Mouse (Mus musculus): ENCODE measurements around the gene Krtap3-2. TPM values are rescaled to one million over a fixed set of nuclear protein-coding genes. Genes with fewer than 3 reads are reported as not detected.
"Not testable (repeated sequence)": the region's sequence is repeated elsewhere in the genome, so short reads cannot be mapped to it uniquely, and the experiment has no call there.

Gene Krtap3-2
- not detected in 2 replicates for polyA plus RNA-seq (2015; fragmentation: Nextera tagmentation; extraction: Ambion mirVana)

DNA sequence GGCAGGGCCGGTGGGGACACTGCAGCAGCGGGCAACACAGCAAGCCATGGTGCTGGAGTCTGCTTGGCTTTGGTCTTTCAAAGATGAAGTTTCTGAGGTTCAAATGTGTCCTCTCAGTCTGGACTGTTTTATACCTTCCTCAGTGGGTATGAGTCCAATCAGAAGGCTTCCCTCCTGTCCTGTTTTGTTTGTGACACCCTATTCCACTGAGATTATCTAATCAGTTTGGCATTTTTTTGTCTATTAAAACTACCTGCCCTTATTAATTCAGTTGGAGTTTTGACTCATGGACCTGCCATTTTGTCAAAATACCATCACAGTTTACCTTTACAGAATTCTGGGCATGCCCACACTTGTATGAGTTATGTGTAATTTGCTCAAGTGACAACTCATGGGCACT is at the start of gene Krtap3-2:
Gene Krtap3-2, minus strand, starts transcription at position 101 of the 400 bp plus-strand sequence.
- H3K9me3 ChIP-seq (replicated peaks), result no peaks in the 10 kb centered on the region
- no peaks in the 10 kb centered on the region for H3K36me3 ChIP-seq
- no peak within 1 kb of the TSS for H3K4me2 ChIP-seq
- WGBS (ENCODE audit: insufficient replicate concordance), result 53% methylated on average over 2 of the region's 2 CpGs
- DNase-seq (no peak), ATAC-seq (ENCODE audit: low read depth) (no peak)
- H3K9ac ChIP-seq, result no peak within 1 kb of the TSS
- no peaks in the 10 kb centered on the region for H3K4me1 ChIP-seq (replicated peaks)
- H3K4me3 ChIP-seq (replicated peaks), result no peak within 1 kb of the TSS
- no peaks in the 10 kb centered on the region for H3K27me3 ChIP-seq
- H3K27ac ChIP-seq, result no peak within 1 kb of the TSS

DNA sequence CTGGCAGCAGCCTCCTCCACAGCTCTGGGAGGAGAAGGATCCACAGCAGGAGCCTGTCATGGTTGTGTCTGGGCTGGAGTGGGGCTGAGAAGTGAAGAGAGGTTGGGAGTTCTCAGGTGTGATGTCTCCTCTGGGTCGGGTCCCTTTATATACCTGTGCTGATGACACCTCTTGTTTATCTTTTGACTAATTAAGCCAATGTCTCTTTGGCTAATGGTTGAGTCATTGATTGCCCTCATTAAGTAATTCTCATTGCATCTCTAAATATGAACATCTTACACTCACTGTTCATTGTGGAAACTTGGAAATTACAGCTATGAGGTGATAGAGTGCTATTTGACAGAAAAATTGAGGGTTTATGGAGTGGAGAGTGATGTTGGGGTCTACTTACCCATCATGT is 46.6 kb upstream of the Krtap3-2 start, which contains the start of gene Gm11938:
Gene Gm11938, minus strand, starts transcription at position 101 of the 400 bp plus-strand sequence.
- H3K4me1 ChIP-seq (replicated peaks); H3K27me3 ChIP-seq; H3K9me3 ChIP-seq (replicated peaks); H3K4me2 ChIP-seq; DNase-seq; H3K27ac ChIP-seq; H3K9ac ChIP-seq; ATAC-seq (ENCODE audit: low read depth); H3K4me3 ChIP-seq (replicated peaks); H3K36me3 ChIP-seq: not testable (repeated sequence)
- WGBS (ENCODE audit: insufficient replicate concordance), result 35% methylated on average over 1 of the region's 1 CpGs

DNA sequence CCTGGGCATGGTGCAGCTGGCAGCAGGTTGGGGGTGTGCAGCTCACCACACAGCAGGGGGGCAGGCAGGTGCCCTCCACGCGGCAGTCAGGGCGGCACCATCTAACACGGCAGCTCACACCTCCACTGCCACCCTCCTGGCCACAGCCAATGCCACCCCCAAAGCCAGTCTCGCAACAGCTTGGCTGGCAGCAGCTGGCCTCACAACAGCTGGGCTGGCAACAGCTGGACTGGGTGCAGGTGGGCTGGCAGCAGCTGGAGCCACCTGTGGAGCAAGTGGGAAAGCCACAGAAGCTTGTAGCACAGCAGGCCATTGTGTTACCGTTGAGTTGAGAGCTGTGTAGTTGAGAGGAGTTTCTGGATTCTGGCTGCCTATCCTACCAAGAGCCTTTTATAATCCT is 41.1 kb upstream of the Krtap3-2 start, which contains the start of gene Krtap9-3:
Gene Krtap9-3, minus strand, starts transcription at position 364 of the 400 bp plus-strand sequence.
- DNase-seq; H3K4me2 ChIP-seq; H3K9me3 ChIP-seq (replicated peaks); H3K4me3 ChIP-seq (replicated peaks); H3K27ac ChIP-seq; H3K9ac ChIP-seq; H3K27me3 ChIP-seq; H3K4me1 ChIP-seq (replicated peaks); ATAC-seq (ENCODE audit: low read depth); H3K36me3 ChIP-seq: not testable (repeated sequence)
- WGBS (ENCODE audit: insufficient replicate concordance), result 67% methylated on average over 6 of the region's 6 CpGs

DNA sequence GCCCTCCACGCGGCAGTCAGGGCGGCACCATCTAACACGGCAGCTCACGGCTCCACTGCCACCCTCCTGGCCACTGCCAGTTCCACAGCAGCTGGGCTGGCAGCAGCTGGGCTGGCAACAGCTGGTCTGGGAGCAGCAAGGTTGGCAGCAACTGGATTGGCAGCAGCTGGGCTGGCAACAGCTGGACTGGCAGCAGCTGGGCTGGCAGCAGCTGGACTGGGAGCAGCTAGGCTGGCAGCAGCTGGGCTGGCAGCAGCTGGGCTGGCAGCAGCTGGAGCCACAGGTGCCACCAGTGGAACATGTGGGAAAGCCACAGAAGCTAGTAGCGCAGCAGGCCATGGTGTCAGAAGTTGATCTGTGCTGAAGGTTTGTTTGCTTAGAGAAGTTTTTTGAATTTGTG is 34.3 kb upstream of the Krtap3-2 start, which contains the start of gene Krtap1-3:
Gene Krtap1-3, minus strand, starts transcription at position 359 of the 400 bp plus-strand sequence.
- DNase-seq, result no peak
- no peak for ATAC-seq (ENCODE audit: low read depth)
- WGBS (ENCODE audit: insufficient replicate concordance), result 75% methylated on average over 6 of the region's 6 CpGs
- Histone ChIP-seq H3K36me3 (no peaks in the 10 kb centered on the region), H3K9ac (no peak within 1 kb of the TSS), H3K4me1 (replicated peaks) (no peaks in the 10 kb centered on the region), H3K27ac (no peak within 1 kb of the TSS), H3K9me3 (replicated peaks) (no peaks in the 10 kb centered on the region), H3K4me2 (no peak within 1 kb of the TSS), H3K4me3 (replicated peaks) (no peak within 1 kb of the TSS), H3K27me3 (no peaks in the 10 kb centered on the region)

DNA sequence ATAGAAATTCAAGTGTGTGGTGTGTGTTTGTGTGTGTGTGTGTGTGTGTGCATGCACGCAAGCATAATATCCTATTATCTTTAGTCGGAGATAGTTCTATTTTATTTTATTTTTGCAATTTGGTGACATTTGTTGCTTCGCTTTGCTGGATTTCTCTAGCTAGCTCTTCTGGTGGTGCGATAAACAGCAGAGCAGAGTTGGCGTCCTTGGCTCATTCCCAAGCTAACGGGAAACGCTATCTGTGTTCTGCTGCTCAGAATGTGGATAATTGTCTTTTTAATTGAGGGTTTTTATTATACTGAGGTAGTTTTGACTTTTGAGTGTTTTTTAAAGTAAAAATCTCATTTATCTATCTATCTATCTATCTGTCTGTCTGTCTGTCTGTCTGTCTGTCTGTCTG is 28.4 kb upstream of the Krtap3-2 start:
- no peak for ATAC-seq (ENCODE audit: low read depth)
- no peak overlapping the region for H3K9ac ChIP-seq
- 74% methylated on average over 7 of the region's 7 CpGs for WGBS (ENCODE audit: insufficient replicate concordance)
- no peaks in the 10 kb centered on the region for H3K9me3 ChIP-seq (replicated peaks)
- no peak overlapping the region for H3K4me2 ChIP-seq
- H3K36me3 ChIP-seq, result no peaks in the 10 kb centered on the region
- no peak overlapping the region for H3K4me3 ChIP-seq (replicated peaks)
- DNase-seq, result no peak
- H3K4me1 ChIP-seq (replicated peaks), result no peaks in the 10 kb centered on the region
- H3K27me3 ChIP-seq, result no peaks in the 10 kb centered on the region
- no peak overlapping the region for H3K27ac ChIP-seq

DNA sequence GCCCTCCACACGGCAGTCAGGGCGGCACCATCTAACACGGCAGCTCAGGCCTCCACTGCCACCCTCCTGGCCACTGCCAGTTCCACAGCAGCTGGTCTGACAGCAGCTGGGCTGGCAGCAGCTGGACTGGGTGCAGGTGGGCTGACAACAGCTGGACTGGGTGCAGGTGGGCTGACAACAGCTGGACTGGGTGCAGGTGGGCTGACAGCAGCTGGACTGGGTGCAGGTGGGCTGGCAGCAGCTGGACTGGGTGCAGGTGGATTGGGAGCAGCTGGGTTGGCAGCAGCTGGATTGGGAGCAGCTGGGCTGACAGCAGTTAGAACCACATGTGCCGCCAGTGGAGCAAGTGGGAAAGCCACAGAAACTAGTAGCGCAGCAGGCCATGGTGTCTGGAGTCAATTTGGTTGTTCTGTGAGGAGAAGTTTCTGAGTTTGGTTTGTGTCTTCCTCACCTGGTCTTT is 26.6 kb upstream of the Krtap3-2 start, which contains the start of gene Krtap1-4:
Gene Krtap1-4, minus strand, starts transcription at position 410 of the 460 bp plus-strand sequence.
- H3K4me1 ChIP-seq (replicated peaks), result no peaks in the 10 kb centered on the region
- no peaks in the 10 kb centered on the region for H3K27me3 ChIP-seq
- no peak within 1 kb of the TSS for H3K4me3 ChIP-seq (replicated peaks)
- H3K4me2 ChIP-seq, result no peak within 1 kb of the TSS
- WGBS (ENCODE audit: insufficient replicate concordance), result 62% methylated on average over 5 of the region's 5 CpGs
- no peaks in the 10 kb centered on the region for H3K36me3 ChIP-seq
- no peak within 1 kb of the TSS for H3K27ac ChIP-seq
- no peak within 1 kb of the TSS for H3K9ac ChIP-seq
- ATAC-seq (ENCODE audit: low read depth) (no peak), DNase-seq (no peak)
- no peaks in the 10 kb centered on the region for H3K9me3 ChIP-seq (replicated peaks)

DNA sequence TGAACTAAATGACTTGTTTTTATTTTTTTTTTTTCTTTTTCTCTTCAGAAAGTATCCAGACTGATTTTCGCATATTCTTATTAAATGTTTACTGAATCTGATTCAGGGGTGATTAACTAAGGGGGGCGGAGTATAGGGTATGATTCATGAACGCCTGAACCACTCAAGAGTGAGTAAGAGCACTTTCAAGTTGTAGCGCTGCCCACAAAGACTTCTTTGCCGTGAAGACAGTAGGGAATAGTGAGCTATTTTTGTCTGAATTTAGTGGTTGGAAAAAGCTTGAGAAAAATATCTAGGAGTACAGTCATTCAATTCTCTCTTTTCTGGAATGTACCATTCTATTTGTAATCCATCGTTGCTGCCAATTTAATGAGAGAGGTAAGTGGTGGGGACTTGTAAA is 24.9 kb upstream of the Krtap3-2 start:
- H3K36me3 ChIP-seq, result no peaks in the 10 kb centered on the region
- H3K4me3 ChIP-seq (replicated peaks), result no peak overlapping the region
- no peak overlapping the region for H3K4me2 ChIP-seq
- H3K4me1 ChIP-seq (replicated peaks), result no peaks in the 10 kb centered on the region
- DNase-seq (no peak), ATAC-seq (ENCODE audit: low read depth) (no peak)
- no peak overlapping the region for H3K27ac ChIP-seq
- no peaks in the 10 kb centered on the region for H3K27me3 ChIP-seq
- 63% methylated on average over 6 of the region's 6 CpGs for WGBS (ENCODE audit: insufficient replicate concordance)
- H3K9ac ChIP-seq, result no peak overlapping the region
- no peaks in the 10 kb centered on the region for H3K9me3 ChIP-seq (replicated peaks)

DNA sequence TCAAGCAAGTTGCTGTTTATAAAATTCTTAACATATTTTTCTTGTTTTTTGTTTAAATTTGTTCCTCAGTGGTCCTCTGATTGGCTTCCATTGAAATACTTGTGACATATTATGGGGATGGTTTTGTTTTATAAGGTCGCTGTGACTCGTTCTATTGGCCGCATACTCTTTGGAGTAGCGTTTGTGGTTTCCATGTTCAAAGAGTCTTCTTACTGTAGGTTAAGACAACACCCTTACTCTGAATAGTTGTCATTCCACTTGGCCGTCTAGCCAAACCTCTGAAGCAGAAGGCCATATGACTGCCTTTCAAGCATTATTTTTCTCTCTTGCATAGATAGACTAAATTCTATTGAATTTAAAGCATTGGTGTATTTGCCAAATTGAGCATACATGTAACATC is 24.4 kb upstream of the Krtap3-2 start:
- no peaks in the 10 kb centered on the region for H3K36me3 ChIP-seq
- no peaks in the 10 kb centered on the region for H3K27me3 ChIP-seq
- H3K27ac ChIP-seq, result no peak overlapping the region
- ATAC-seq (ENCODE audit: low read depth) (no peak), DNase-seq (no peak)
- no peak overlapping the region for H3K4me2 ChIP-seq
- no peaks in the 10 kb centered on the region for H3K9me3 ChIP-seq (replicated peaks)
- no peaks in the 10 kb centered on the region for H3K4me1 ChIP-seq (replicated peaks)
- no peak overlapping the region for H3K9ac ChIP-seq
- WGBS (ENCODE audit: insufficient replicate concordance), result 72% methylated on average over 5 of the region's 5 CpGs
- H3K4me3 ChIP-seq (replicated peaks), result no peak overlapping the region

DNA sequence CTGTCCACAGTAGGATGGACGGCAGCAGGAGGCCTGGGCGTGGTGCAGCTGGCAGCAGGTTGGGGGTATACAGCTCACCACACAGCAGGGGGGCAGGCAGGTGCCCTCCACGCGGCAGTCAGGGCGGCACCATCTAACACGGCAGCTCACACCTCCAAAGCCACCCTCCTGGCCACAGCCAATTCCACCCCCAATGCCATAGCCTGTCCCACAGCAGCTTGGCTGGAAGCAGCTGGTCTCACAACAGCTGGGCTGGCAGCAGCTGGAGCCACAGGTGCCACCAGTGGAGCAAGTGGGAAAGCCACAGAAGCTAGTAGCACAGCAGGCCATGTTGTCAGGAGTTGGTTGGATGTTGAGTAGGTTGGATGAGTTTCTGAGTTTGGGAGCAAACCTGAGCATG is 24.0 kb upstream of the Krtap3-2 start, which contains the start of gene Krtap1-5:
Gene Krtap1-5, minus strand, starts transcription at position 381 of the 400 bp plus-strand sequence.
- H3K27ac ChIP-seq, result no peak within 1 kb of the TSS
- DNase-seq (no peak), ATAC-seq (ENCODE audit: low read depth) (no peak)
- no peak within 1 kb of the TSS for H3K9ac ChIP-seq
- no peaks in the 10 kb centered on the region for H3K9me3 ChIP-seq (replicated peaks)
- no peaks in the 10 kb centered on the region for H3K4me1 ChIP-seq (replicated peaks)
- H3K36me3 ChIP-seq, result no peaks in the 10 kb centered on the region
- H3K4me3 ChIP-seq (replicated peaks), result no peak within 1 kb of the TSS
- WGBS (ENCODE audit: insufficient replicate concordance), result 72% methylated on average over 6 of the region's 6 CpGs
- no peak within 1 kb of the TSS for H3K4me2 ChIP-seq
- no peaks in the 10 kb centered on the region for H3K27me3 ChIP-seq

DNA sequence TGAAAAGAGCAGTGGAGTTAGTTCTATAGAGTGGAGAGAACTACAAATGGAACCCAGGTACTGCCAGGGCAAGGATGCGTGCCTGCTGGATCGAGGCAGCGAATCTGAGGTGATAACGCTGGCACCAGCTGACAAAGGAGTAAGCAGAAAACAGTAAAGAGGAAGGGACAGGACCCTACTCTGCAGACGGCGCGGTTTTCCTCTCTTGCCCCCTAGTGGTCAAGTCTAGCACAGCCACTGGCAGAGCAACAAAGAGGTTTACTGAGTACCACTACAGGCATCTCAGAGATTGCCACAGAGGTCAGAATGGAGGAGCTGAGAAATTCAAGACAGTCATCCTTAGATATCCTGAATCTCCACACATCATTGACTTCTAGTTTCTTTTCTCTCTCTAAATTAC is 17.5 kb upstream of the Krtap3-2 start:
- no peak overlapping the region for H3K4me2 ChIP-seq
- ATAC-seq (ENCODE audit: low read depth), result no peak
- H3K27me3 ChIP-seq, result no peaks in the 10 kb centered on the region
- WGBS (ENCODE audit: insufficient replicate concordance), result 5% methylated on average over 7 of the region's 7 CpGs
- H3K4me1 ChIP-seq (replicated peaks), result no peaks in the 10 kb centered on the region
- peak; percentile 9 for DNase-seq
- no peaks in the 10 kb centered on the region for H3K36me3 ChIP-seq
- H3K9me3 ChIP-seq (replicated peaks), result no peaks in the 10 kb centered on the region
- H3K9ac ChIP-seq, result no peak overlapping the region
- no peak overlapping the region for H3K27ac ChIP-seq
- no peak overlapping the region for H3K4me3 ChIP-seq (replicated peaks)

DNA sequence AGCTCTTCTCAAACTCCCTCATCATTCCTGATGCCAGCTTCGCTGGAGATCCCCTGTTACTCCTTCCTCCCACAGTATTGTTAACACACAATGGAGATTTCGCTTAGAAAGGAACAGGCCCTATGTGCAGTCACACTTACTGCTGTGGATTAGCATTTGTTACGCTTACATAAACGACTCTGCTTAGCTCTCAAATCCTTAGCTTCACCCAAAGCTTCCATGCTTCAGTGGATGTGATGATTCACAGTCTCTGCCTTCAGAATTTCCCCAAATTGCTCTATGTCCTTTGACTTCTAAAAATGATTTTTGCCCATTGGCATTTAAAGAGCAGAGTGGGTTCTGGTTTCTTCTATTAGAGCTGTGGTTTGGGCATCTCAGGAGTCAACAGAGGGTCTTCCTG is 16.5 kb upstream of the Krtap3-2 start:
- no peaks in the 10 kb centered on the region for H3K9me3 ChIP-seq (replicated peaks)
- no peak overlapping the region for H3K9ac ChIP-seq
- WGBS (ENCODE audit: insufficient replicate concordance), result 60% methylated on average over 4 of the region's 4 CpGs
- DNase-seq (no peak), ATAC-seq (ENCODE audit: low read depth) (no peak)
- H3K4me3 ChIP-seq (replicated peaks), result no peak overlapping the region
- H3K27me3 ChIP-seq, result no peaks in the 10 kb centered on the region
- H3K27ac ChIP-seq, result no peak overlapping the region
- no peaks in the 10 kb centered on the region for H3K36me3 ChIP-seq
- no peaks in the 10 kb centered on the region for H3K4me1 ChIP-seq (replicated peaks)
- no peak overlapping the region for H3K4me2 ChIP-seq

DNA sequence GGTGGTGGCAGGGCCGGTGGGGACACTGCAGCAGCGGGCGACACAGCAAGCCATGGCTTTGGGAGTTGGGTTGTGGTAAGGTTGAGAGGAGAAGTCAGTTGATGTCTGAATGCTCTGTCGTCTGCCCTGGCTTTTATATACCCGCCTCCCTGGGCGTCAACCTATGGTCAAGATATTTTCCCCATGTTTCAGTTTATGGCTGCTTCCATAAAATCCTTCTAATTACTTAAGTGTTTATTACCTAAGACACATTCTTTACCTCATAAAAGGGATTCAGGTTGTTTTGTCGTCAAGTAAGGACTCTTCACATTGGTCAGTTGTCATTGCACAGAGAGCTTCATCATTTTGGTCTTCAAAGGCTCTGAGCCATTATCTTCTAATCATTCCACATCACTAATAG is 9.9 kb upstream of the Krtap3-2 start, which contains the start of gene Krtap3-1:
Gene Krtap3-1, minus strand, starts transcription at position 101 of the 400 bp plus-strand sequence.
- 77% methylated on average over 7 of the region's 7 CpGs for WGBS (ENCODE audit: insufficient replicate concordance)

More for the DNA sequence above, 9.9 kb upstream of the Krtap3-2 start, which contains the start of gene Krtap3-1:
- no peak within 1 kb of the TSS for H3K4me3 ChIP-seq (replicated peaks)
- no peak within 1 kb of the TSS for H3K9ac ChIP-seq
- no peak within 1 kb of the TSS for H3K27ac ChIP-seq
- ATAC-seq (ENCODE audit: low read depth) (no peak), DNase-seq (no peak)
- no peaks in the 10 kb centered on the region for H3K9me3 ChIP-seq (replicated peaks)
- no peaks in the 10 kb centered on the region for H3K27me3 ChIP-seq
- no peak within 1 kb of the TSS for H3K4me2 ChIP-seq
- no peaks in the 10 kb centered on the region for H3K36me3 ChIP-seq
- no peaks in the 10 kb centered on the region for H3K4me1 ChIP-seq (replicated peaks)

All from liver, embryonic 13.5 days (tissue).